Mouse (Mus musculus): ENCODE results near the gene Soat1.
A peak's percentile ranks its signal among the peaks of the same experiment; 100 is the strongest.

Soat1 gene

GRCm38 (mm10) chr1:156464963-156465362, 9.2 kb downstream of the Soat1 start:
- DNase-seq (ENCODE audit: low spot score) = no peak

- no peak for DNase-seq (ENCODE audit: low spot score)
Observed at GRCm38 (mm10) chr1:156463981-156464853, 9.9 kb downstream of the Soat1 start.

DNA sequence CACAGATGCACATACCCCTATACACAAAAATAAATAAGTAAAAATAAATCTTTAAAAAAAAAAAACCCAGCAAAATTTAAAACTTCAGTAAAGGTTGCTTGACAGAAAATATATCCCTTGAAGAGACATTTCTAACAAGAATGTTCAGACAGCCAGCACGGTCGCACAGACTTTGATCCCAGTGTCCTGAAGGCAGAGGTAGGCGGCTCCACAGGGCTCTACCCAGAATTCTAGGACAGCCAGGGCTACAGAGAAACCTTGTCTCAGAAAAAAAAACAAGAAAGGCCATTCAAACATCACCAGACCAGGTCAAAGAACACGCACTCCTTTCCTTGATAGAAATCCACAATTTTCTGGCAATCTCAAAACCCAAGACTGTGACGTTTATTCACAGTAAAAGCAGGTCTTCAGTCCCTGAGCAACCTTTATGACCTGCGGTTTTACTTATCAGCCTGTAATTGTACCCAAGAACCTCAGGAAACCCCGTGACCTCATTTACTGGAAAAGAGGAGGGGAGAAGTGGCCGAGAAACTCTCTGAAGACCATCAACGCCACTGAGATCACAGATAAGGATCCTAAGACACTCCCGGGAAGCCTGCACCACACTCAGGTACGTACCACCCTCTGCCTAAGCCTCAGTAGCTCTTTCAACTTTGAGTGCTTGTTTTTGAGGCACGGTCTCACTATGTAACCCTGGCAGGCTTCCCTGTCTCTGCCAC, 11.7 kb downstream of the Soat1 start:
- no peak for DNase-seq (ENCODE audit: low spot score)

- no peak for DNase-seq (ENCODE audit: low spot score)
Observed at GRCm38 (mm10) chr1:156461036-156461435, 13.1 kb downstream of the Soat1 start.

DNA sequence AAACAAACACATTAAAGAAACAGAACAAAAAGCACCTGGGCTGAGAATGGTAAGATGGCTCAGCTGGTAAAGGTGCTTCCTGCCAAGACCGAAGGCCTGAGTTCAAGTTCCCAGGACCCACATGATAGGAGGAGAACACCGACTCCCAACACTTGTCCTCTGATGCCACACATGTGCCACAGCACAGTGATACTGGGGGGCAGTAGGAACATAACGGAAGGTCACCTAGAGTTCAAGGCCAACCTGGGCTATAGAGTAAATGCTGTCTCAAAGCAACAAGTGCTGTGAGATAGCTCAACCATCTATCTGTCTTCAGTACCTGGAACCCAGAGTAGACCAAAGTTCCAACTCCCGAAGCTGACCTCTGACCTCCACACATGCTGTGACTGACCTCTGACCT, 13.9 kb downstream of the Soat1 start:
- no peak for DNase-seq (ENCODE audit: low spot score)

- no peak for DNase-seq (ENCODE audit: low spot score)
Observed at GRCm38 (mm10) chr1:156459690-156460089, 14.4 kb downstream of the Soat1 start.

DNA sequence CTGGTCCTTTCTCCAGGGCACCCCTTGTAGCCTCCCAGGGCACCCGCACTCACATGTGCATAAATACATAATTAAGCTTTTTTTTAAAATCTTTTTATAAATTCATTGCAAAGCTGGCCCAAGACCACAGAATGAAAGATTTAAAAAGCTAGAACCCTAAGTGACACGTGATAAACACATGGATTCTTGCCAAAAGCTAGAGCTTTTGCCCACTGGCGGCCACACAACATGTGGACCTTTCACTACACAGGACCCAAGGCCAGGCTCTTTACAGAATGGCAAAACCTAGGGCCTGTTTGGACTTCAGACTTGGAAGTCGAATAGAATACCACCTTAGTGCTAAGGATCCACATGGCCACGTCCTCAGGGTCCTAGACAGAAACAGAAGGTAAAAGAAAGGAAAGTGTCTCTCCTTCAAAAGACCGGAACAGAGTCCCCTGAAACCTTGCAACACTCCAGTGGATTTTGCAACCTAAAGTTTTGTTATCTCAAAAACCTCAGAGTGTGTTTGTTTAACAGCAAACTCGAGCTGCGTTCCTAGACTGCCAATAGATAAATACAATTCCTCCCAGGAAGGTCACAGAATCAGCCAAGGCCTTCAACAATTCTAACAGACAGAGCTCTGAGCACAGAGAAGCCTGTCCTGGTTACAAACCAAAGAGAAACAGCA, 15.6 kb downstream of the Soat1 start:
- DNase-seq (ENCODE audit: low spot score) = no peak

DNA sequence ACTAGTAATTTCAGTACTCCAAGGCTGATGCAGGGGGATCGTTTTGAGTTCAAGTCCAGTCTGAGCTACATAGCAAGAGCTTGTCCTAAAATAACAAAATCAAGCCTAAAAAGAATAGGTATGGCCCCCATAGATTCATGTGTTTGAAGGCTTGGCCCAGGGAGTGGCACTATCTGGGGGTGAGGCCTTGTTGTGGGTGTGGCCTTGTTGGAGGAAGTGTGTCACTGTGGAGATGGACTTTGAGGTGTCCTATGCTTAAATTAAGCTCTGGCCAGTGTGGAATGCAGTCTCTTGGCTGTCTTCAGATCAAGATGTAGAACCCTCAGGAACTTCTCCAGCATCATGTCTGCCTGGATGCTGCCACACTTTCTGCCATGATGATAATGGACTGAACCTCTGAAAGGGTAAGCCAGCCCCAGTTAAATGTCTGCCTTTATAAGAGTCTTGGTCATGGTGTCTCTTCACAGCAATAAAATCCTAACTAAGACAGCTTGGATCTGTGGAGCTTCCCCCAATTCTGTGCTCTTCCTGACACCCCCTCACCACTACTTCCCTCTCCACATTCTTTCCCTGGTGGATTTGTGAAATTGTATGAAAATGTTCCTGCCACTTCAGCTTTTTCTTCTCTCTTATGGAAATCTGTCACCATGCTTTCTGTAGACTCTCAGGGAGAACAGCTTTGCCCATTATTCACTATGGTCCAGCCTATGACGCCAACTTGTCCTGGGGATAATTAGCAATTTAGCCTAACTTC, 18.9 kb downstream of the Soat1 start:
- no peak for DNase-seq (ENCODE audit: low spot score)

DNA sequence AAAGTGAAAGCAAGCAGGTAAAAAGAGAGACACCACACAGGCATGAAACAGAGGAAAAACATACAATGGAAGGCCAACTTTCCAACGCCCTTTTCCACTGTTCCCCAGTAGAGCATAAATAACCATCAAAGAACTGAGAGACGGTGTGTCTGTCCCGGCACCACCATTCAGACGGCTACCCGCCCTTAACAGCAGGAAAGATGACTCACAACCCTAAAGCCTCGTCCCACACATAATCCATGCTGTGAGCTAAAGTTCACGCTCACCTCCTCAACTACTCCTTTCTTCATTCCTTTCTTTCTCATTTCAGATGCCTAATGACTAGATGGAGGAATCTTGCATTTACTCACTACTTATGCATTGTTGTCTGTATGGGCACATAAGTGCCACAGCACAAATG, 19.7 kb downstream of the Soat1 start:
- no peak for DNase-seq (ENCODE audit: low spot score)

DNA sequence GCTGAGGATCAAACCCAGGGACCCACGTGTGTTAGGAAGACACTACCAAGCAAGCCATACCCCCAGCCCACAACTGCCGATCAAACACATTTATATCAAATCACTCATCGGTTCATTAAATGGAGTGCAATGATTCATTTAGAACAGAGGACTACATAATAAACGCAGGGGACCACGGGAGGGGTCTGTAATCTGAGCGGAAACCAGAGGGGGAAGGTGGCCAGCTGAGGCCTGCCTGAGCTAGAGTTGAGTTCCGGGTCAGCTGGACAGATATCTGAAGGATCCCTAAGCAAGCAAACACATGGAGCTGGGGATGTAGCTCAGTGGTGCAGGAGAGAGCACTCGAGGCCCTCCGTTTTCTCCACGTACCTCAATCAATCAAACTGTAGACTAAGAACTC, 20.3 kb downstream of the Soat1 start:
- DNase-seq (ENCODE audit: low spot score) = no peak

DNA sequence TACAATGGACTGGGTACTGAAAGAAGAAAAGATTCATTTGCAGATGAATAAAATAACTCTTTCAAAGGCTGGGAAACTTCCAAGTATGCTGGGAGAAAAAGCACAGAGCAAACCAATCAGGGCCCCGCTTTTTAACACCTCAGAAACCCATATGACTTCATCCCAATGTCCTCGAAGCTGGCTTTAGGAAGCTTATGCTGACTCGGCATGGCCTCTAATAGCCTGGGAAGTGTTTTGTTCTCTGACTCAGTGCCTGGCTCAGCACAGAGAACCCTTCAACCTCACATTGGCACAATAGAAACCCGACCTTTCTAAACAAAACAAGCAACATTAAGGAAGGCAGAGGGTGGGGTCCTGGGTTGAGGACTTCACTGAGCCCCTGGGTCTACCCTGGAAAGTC, 23.7 kb downstream of the Soat1 start:
- DNase-seq (ENCODE audit: low spot score) = no peak

DNA sequence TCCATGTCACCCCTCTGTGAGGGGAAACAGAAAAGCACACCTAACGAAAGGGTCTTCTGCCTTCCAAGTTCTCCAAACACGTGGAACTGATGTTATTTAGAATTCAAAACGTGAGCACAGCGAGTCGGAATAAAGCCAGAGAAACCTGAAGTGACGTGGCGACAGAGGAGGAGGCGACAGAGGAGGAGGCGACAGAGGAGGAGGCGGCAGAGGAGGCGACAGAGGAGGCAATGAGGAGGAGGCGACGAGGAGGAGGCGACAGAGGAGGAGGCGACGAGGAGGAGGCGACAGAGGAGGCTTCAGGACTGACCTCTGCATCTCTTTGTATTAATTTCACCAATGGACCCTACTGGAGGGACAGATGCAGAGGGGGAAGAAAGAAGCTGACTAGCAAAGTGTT, 24.4 kb downstream of the Soat1 start:
- DNase-seq (ENCODE audit: low spot score) = no peak

DNA sequence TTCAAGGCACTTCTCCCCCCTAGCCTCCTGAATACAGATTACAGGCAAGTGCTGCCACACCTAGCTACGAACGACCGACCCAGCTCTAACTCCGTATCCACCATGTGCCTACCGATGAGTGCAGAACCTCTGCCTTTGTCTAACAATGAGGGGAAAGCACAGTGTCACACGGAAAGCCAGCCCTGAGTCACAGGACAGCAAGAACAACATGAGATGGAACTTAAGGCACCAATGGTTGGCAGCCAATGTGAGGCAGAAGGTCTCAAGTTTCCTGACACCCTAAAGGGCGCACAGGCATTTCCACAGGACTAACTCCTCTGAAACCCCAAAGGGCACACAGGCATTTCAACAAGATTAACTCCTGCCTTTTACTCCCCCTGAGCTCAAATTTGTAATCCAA, 25.0 kb downstream of the Soat1 start:
- no peak for DNase-seq (ENCODE audit: low spot score)

DNA sequence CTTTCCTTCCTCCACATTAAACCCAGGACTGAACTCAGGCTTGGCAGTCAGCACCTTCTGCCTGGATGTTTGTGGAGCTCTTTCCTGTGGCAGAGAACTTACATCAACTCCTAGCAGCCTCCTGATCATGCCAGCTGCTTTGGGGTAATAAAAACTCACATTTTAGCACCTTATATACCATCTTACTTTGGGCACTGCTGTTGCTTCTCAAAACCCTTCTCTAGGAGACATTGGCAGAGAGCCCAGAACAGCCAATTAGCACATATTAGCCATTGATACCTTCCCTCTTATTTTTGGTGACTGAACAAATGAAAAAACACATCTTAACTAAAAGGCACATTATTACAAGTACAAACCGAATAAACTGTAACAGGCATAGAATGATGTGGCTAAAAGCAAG, 29.1 kb downstream of the Soat1 start:
- peak; percentile 29 for DNase-seq (ENCODE audit: low spot score)

GRCm38 (mm10) chr1:156442776-156443175, 31.4 kb downstream of the Soat1 start:
- DNase-seq (ENCODE audit: low spot score) = no peak

DNA sequence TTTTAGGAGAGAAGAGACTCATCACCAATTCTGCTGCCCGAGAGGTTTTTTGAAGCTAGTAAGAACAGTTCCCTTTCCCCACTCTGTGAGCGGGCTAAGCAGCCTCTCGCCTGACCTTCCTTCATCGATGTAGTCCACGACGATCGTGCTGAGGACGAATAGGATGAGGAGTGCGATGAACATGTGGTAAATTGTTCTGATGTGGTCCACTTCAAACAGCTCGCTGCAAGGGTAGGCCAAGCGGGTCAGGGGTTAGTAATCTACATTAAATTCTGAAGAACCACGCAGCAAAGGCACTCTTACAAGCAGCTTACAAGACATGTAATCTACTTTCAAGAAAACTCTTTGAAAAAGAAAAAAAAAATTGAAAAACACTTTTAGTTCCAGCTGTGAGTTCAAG, 31.9 kb downstream of the Soat1 start:
- DNase-seq (ENCODE audit: low spot score) = no peak

- DNase-seq (ENCODE audit: low spot score) = no peak
Observed at GRCm38 (mm10) chr1:156437726-156438125, 36.4 kb downstream of the Soat1 start.

GRCm38 (mm10) chr1:156437016-156437708, 37.0 kb downstream of the Soat1 start:
- no peak for DNase-seq (ENCODE audit: low spot score)

GRCm38 (mm10) chr1:156433497-156433896, 40.6 kb downstream of the Soat1 start:
- DNase-seq (ENCODE audit: low spot score) = no peak

GRCm38 (mm10) chr1:156432498-156432897, 41.6 kb downstream of the Soat1 start:
- DNase-seq (ENCODE audit: low spot score) = no peak

GRCm38 (mm10) chr1:156428434-156428833, 45.7 kb downstream of the Soat1 start:
- no peak for DNase-seq (ENCODE audit: low spot score)

DNA sequence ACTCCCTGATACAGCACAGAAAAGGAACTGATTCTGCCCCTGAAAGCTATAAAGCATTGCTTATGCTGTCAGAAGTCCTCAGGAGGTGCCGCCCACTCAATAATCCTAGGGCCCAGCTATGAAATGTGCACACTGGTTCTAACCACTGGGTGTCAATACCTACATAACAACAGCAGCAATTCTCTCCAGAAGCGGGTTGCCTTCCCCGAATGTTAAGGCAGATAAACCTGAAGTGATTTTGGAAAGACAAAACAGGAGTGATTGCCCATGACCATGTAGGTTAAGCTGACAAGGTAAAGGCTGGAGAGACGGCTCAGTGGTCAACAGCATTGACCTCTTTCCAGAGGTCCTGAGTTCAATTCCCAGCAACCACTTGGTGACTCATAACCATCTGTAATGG, 48.4 kb downstream of the Soat1 start:
- no peak for DNase-seq (ENCODE audit: low spot score)

Data from MN1 (cell line).